Mouse (Mus musculus) small intestine, adult 2 months (tissue): ENCODE results near the gene Rd3.

Source experiments
- CTCF ChIP-seq: fragments of 200-500 bp; IDR thresholded peaks from 2 replicates; pipeline ENCODE4 v1.5.1; 2012; ENCODE audit warnings: low read depth, mild to moderate bottlenecking, control low read depth, inconsistent platforms, low read length, moderate library complexity, mixed read lengths; ENCODE audit not compliant: insufficient replicate concordance, insufficient read length; ENCODE audit errors: extremely low read depth
- POLR2A ChIP-seq: fragments of 200-500 bp; IDR thresholded peaks from 2 replicates; pipeline ENCODE4 v1.6.1; 2012; ENCODE audit warnings: low read depth, mild to moderate bottlenecking, control low read depth, inconsistent platforms, low read length, moderate library complexity

- TF ChIP-seq CTCF (no peak), POLR2A (no peak)
These were observed 24.3 kb upstream of the Rd3 start for GRCm38 (mm10) chr1:191952733-191953335.
